Mouse (Mus musculus) spleen, postnatal 36 days (tissue): Measurements from ENCODE around the gene Anapc4.

Experiments
- DNase-seq, 2 experiments: peaks; one replicate each; pipeline ENCODE4 v3.0.0; 2022; ENCODE audit warnings: low spot score in 2 of 2, mixed read lengths in 1 of 2

Gene Anapc4

DNA sequence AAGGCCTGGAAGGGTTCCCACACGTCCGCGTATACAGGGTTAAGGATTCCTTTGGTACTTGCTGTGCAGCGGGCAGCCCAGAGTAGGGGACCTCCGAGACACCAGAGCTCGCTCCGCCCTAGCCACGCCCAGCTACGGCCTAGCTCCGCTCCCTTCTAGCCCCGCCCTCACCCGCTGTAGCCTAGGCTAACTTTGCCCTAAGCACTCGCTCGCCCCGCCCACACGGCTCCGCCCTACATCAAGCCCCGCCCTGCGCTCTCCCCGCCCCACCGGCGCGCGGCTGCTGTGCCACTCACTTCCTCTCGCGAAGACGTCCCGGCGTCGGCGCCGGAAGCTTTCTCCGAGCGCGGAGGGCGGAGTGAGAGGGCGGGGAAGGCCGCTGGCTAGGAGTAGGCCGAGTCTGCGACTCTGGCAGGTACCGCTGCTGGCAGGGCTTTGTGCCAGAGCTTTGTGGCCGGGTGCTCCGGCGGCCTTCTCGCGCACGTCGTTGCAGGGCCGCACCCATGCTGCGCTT, at the start of gene Anapc4:
Anapc4 (plus strand) TSS at position 252 of the 514 bp plus-strand sequence.
- peak; percentile 100 for DNase-seq

DNA sequence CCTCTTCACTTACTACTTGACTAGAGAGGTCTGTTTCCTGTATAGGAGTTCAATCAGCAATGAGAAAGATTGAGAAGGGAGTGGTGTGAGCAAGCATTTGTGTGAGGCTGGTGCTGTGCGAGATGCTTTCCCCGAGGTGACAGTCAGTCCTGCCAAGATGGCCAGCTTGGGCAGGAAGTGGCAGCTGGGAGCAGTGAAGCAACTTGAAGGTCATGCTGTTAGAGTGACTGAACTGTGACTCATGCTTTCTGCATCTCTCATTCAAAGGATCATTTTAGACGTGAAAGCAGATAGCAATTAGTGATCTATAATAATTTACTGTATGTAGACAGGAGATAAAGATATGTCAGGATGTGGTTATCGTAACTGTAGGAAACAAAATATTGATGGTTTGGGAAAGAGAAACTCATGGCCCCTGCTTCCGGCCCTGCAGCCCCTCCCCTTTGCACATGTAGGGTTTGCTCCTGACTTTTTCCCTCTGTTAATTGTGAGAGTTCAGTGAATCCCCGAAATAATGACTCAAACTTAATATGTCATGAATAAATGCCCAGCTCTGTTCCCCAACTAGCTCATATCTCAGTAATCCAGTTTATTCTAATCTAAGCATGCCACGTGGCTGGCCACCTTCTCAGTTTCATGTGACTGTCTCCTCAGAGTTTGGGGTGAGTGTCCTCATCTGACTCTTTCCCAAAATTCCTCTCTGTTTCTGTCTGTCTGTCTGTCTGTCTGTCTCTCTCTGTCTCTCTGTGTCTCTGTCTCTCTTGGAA, 47.1 kb upstream of the Anapc4 start:
- DNase-seq, result no peak

DNA sequence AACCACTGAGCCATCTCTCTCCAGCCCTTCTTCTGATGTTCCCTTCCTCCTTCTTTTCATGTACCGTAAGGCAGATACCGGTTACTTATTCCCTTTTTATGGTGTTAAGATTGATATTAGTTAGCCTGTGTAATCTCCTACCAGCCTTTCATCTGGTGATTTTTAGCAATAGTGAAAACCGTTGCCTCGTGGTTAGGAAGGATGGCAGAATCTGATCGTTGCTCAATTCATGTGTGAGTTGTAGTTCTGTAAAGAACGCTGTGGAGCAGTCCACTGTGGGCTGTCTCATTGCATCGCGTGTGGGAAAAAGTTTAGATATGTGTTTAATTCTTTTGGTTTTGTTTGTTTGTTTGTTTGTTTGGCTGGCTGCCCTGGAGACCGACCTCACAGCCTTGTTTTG, 40.6 kb upstream of the Anapc4 start:
- no peak for DNase-seq

DNA sequence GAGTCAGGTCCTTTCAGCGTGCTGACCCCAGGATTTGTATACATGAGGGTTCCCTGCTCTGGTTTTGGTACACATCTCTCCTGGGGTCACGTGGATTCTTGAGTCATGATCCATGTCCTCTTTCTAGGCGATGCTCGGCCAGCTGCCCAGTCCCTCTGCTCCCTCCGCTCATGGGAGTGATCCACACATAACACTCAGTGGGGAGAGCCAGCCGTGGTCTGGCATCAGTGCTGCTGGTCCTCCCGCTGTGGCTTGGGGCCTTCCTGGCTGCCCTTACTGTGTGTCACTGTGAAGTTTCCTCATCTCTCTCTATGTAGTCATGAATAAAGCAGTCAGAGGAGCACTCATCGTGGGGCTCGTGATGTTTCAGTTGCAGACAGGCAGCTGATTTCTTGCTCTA, 39.7 kb upstream of the Anapc4 start:
- DNase-seq, result no peak

DNA sequence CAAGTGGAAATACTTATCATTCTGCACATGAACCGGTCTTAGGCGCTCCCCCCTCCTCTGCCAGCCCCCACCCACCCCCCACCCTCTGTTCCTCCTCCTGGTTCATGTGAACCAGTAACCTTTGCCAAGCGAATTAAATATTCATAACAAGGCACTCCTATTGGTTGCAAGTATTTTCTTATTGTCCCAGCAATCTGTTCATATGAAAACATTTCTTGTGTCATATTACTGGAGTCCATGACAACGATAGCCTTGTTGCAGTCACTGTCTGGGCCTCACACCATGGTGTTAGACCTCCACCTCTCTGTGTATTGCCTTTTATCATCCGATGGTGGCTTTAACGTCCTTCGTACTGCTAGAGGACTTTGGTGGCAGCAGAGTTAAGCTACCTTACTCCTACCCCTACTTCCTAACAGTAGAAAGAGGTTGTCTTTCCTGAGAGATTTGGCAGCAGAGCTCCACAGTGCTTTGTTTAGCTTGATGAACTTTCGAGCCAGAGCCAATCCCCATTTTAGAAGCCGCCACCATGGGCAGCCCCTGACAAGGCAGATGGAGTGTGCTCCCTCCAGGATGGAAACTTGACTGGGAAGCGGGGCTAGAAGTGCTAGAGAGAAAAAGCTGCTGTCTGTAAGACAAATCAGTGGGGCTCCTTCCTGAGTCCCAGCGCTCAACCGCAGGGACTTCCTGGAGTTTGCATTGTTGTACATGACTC, 34.4 kb upstream of the Anapc4 start:
- DNase-seq, result no peak

DNA sequence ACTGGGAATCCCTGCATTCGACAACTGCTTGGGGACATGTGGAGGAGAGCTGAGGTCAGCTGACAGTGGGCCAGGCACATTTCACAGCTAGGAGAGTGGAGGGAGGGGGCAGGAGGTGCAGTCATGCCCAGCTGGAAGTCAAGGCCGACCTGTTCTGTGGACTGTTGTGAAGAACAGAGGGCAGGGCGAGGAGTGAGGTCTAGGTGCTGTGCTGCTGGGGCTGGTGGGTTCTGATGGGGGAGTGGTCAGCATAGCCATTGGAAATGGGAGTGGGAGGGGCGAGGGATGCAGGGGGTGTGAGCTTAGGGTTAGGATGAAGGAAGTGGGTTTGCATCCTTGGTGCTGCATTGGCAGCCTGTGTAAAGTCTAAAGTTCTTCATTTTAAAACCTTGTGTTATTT, 28.0 kb upstream of the Anapc4 start:
- DNase-seq, result no peak

DNA sequence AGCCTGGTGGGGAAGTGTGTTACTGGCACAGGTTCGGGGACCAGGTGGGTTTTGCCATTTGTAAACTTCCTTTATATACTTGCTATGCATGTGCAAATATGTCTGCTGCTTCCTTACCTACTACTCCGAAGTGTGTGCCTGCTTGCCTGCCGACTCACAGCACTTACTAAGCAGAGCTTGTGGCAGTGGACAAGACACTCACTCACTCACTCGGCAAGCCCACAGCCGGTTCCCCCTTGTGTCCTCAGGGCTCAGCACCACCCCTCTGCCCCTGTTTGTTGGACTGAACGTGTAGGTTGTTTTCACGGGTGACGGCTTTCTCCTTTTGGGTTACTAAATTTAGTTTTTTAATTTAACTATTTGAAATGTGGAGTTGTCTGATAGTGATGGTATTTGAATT, 27.5 kb upstream of the Anapc4 start:
- no peak for DNase-seq

DNA sequence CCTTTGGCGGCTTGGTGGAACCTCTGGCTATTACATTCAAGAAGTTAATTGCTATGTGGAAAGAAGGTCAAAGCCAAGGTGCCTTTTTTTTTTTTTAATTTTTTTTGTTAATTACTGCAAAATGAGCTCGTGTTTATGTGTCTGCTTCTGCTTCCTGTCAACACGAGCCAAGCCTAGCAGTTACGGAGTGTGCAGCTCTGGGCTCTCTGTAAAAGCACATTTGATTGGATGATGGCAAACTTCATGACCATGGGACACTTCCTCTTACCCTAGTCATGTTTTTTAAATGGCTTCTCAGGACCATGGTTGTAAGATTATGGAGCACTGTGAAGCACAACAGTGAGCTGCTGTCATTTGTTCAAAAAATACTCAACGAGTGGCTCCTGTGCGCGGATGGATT, 26.8 kb upstream of the Anapc4 start:
- DNase-seq, result no peak

GRCm38 (mm10) chr5:52810446-52810845, 23.4 kb upstream of the Anapc4 start:
- DNase-seq, result no peak

- DNase-seq, result no peak
These were observed 22.8 kb upstream of the Anapc4 start for GRCm38 (mm10) chr5:52811056-52811455.

DNA sequence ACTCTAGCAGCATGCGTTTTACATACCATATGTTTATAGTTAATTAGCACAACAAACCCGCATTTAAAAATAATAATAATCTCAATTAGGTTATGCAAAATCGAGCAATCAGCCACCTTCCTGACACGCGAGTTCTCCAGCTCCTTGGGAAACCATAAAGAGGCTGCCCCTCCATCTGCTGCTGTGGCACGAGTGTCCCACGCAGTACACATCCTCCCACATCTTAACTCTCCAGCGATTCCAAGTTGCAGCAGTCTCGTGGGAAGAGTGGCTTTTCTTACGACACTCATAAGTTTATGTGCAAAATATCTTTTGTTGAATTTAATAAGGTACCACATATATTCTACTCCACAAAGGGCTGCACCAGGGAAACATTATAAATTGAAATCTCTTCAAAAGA, 21.4 kb upstream of the Anapc4 start:
- no peak for DNase-seq

DNA sequence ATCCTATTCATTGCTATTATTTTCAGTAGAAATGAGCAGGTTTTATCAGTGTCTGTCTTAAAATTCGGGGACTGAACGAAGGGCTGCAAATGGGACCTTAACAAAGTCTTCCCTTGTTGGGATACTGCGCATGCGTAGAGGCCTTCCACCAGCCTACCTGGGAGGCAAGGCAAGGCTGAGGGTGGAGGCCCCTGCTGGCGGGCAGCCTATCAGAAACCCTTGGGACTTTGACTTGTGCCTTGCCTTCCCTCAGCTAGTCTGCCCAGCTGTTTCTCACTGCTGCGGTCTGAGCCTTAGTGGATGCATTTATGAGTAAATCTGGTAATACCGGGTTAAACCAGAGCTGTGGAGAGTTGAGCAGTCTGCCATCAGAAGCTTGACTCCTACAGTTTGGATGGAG, 20.5 kb upstream of the Anapc4 start:
- DNase-seq, result no peak

GRCm38 (mm10) chr5:52818676-52819075, 15.1 kb upstream of the Anapc4 start:
- DNase-seq, result no peak

DNA sequence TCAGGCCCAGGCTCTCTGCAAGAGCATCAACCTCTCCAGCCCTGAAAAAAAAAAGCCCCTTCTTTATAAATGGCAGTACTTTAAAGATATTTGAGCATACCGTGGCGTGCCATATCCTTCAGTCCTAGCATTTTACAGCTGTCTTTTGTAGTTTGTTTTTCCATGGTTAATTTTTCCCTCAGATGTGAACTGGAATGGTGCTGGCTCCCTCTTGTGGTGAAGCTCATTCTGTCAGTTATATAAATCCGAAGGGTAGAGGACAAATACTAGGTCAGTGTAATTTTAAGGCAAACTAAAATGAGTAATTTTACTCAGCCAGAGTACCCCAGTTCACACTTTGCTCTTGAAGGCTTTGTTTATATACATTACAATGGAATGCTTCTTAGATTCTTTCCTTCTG, 12.1 kb upstream of the Anapc4 start:
- DNase-seq, result peak in 1 of 2 experiments; percentile 7

- no peak for DNase-seq
These were observed 5.9 kb upstream of the Anapc4 start for GRCm38 (mm10) chr5:52827923-52828322.

- peak; percentile 41 to 66 for DNase-seq
These were observed 807 bp upstream of the Anapc4 start for GRCm38 (mm10) chr5:52833005-52833404.

DNA sequence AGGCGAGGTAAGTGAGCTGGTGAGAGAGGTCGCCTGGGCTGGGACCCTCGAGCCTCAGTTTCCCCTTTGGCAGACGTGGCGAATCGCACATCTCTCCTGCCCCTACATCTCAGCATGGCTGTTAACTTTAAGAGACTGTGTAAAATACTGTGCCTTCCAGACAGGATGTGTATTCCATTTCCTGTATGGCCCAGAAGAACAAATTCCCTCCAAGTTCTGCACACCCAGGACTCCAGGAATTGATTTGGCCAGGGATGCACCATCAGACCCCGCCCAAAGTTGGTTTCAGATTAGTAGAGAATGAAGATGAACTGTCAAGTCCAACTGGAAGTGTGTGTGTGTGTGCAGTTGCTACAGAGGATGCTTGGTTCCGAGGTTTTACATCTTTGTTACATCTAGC, 574 bp downstream of the Anapc4 start:
- DNase-seq, result no peak

- DNase-seq, result no peak
These were observed 10.5 kb downstream of the Anapc4 start for GRCm38 (mm10) chr5:52844319-52844718.

GRCm38 (mm10) chr5:52855727-52856126, 21.9 kb downstream of the Anapc4 start:
- no peak for DNase-seq

- DNase-seq, result no peak
These were observed 30.6 kb downstream of the Anapc4 start for GRCm38 (mm10) chr5:52864446-52864845.

GRCm38 (mm10) chr5:52865825-52866224, 32.0 kb downstream of the Anapc4 start:
- peak in 1 of 2 experiments; percentile 24 for DNase-seq

GRCm38 (mm10) chr5:52866361-52867155, 32.7 kb downstream of the Anapc4 start:
- no peak for DNase-seq
